Mouse (Mus musculus) regulatory T cell (primary cell): ENCODE results near the gene Syp.

Experiments
- in situ Hi-C: fragments of 300-600 bp; cut with MboI, MseI; formaldehyde crosslinking; loops from one replicate; pipeline ENCODE4 v1.15.1; 2025; ENCODE audit warnings: high pct_unique_total_duplicates

Gene Syp

DNA sequence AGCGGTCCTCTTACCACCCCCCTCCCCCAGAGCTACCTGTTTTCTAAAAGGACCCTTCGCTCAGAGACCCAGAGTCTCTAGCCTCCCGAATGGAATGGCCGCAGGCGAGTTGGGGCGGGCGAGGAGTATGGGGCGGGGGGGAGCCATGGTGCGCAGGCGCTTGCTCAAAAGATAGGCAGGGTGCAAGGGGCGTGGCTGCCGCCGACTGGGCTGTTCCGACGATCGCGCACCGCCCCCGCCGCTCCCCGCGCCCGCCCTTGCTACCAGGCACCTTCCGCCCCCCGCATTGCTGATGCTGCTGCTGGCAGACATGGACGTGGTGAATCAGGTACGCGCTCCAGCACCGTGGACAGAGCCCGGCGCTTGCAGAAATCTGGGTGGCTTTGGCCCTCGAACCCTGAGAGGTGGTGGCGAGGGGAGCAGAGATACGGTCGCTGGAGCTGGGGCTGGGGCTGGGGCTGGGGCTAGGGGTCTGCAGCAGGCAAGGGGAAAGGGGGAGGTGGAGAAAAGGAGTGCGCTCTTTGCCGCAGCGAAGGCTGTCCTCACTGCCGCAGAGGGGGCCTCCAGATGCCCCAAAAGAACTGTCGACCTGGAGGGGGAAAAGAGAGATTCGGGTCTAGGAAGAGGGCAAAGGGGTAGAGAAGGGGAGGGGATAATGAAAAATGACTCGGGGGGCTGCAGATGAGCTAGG lies at the start of gene Syp:
Syp (plus strand) TSS at position 71 of the 691 bp plus-strand sequence.
- in situ Hi-C loops = no loop called here

GRCm38 (mm10) chrX:7595371-7595770 lies 42.9 kb upstream of the Syp start:
- in situ Hi-C loops = no loop called here

DNA sequence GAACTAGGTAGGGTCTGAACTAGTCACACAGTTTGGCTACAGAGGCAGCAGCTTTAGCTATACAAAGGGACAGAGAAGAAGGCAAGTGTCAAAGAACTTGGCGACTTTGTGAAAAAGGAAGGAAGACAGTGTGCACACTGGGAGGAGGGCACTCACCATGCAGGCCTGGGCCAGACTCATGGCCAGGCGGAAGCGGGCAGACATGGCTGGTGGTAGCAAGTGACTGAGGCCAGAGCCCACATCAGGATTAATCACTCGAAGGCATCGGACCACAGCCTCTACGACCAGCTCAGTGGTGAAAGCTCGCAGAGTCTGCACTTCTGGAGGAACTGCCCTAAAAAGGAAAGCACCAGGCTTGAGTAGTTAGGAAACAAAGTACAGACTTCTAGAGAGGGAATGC lies 34.3 kb upstream of the Syp start:
- in situ Hi-C loops = no loop called here

DNA sequence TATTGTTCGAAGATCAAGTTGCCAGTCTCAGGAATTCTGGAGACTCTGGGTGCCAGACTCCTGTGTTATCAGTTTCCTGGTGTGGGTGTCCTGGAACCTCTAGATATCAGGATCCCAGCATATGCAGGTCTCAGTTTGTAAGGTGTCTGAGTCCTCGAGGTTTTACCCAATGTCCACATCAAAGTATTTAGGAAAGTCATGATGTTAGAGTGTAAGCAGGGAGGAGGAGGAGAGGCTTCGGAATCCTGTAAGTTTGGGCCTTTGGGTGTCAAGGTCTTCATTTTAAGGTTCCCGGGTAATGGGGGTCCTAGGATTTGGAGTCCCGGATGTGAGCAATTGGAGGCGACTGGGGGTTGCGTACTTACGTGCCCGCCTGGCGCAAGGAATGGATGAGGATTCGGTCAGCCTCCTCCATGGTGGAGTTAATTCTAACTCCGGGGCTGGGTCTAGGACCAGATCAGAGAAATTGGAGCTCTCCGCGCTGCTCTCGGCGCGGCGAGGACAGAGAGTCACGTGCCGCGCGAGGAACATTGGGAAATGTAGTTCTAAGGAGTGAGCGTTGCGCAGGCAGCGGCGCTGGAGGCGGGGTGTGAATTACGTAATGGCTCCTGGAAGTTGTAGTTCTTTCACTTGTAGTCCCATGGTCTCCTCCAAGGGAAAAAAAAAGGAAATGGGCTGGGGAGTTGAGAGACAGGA lies 33.2 kb upstream of the Syp start, which contains the start of gene Ccdc22:
Ccdc22 (minus strand) TSS at position 639 of the 696 bp plus-strand sequence.
- in situ Hi-C loops = no loop called here

DNA sequence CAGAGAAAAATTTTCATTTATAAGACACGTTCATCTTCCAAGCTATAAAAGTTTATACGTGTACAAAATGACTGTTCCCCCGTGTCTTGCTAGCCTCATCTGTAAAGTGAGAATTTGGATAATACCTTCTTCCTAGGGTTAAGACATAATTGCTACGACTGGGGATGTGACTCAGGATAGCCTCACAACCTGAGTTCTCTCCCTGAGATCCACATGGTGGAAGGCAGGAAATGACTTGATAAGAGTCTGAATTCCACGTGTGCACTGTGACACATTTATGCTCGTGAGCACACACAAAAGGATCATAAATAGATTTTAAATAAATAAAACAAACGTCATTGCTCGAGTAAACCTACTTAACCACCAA lies 32.7 kb upstream of the Syp start:
- in situ Hi-C loops = no loop called here

DNA sequence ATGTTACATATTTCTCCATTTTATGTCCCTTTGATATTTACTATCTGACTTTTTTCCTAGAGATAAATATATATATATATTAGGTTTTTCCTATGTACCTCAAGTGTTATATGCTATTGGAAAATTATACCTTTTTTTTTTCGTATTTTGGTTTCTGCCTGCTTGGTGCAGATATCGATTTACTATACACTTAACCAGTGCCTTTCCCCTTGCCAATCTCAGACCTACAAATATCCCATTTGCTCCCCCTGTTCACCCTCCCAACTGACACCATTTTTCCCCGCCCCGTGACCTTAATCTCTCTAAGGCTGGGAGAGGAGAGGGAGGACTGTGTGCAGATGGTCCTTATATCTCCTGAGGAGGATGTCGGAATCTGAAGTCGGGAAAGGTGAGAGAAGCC lies 31.5 kb upstream of the Syp start, which contains the start of gene Cacna1f:
Cacna1f (plus strand) TSS at position 301 of the 400 bp plus-strand sequence.
- in situ Hi-C loops = no loop called here

- in situ Hi-C loops = no loop called here
Observed at GRCm38 (mm10) chrX:7610035-7610434, 28.2 kb upstream of the Syp start.

GRCm38 (mm10) chrX:7610536-7611258 lies 27.6 kb upstream of the Syp start:
- in situ Hi-C loops = no loop called here

GRCm38 (mm10) chrX:7617889-7618551 lies 20.3 kb upstream of the Syp start:
- in situ Hi-C loops = no loop called here

DNA sequence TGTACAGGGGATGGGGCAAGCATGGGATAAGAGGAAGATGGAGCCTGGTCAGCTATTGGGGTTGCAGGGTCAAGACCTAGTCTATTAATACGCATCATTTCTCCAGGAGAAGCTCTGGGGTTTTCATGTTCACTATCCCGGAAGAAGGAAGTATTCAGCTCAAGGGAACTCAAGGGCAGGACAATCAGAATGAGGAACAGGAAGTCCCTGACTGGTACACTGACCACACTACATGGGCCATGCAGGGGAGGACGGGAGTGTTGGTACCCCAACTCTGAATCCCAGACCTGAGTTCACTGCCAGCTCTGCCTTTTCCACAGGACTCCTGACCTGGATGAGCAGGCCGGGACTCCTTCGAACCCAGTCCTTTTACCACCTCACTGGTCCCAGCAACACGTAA lies 5.7 kb upstream of the Syp start:
- in situ Hi-C loops = no loop called here

GRCm38 (mm10) chrX:7635101-7635500 lies 3.2 kb upstream of the Syp start:
- in situ Hi-C loops = no loop called here

- in situ Hi-C loops = no loop called here
Observed at GRCm38 (mm10) chrX:7639536-7640325, 1.5 kb downstream of the Syp start.

DNA sequence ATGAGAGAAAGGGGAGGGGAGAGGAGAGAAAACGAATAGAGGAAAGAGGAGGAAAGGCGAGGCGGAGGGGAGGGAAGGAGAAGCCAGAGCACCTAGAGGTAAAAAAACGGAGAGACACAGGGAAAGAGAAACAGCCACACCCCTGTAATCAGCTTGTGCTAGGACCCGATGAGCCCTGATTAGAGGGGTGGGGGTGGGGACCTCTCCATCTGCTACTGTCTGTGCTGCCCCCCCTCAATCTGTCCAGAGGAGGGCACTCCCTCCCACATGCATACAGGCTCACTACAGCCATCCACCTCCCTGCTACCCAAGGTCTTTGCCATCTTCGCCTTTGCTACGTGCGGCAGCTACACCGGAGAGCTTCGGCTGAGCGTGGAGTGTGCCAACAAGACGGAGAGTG lies 2.5 kb downstream of the Syp start:
- in situ Hi-C loops = no loop called here

GRCm38 (mm10) chrX:7645349-7645748 lies 7.1 kb downstream of the Syp start:
- in situ Hi-C loops = loop anchor here (5.0 kb wide), 1 partner anchor 173 kb away; no protein-coding TSS in a partner anchor

GRCm38 (mm10) chrX:7648671-7649304 lies 10.5 kb downstream of the Syp start:
- in situ Hi-C loops = loop anchor here (5.0 kb wide), 1 partner anchor 176 kb away; no protein-coding TSS in a partner anchor

- in situ Hi-C loops = no loop called here
Observed at GRCm38 (mm10) chrX:7657221-7657639, 19.0 kb downstream of the Syp start, which contains the start of gene Prickle3. Gene Prickle3 (plus strand): TSS chrX:7657260.

GRCm38 (mm10) chrX:7658031-7658784 lies 19.9 kb downstream of the Syp start:
- in situ Hi-C loops = no loop called here

DNA sequence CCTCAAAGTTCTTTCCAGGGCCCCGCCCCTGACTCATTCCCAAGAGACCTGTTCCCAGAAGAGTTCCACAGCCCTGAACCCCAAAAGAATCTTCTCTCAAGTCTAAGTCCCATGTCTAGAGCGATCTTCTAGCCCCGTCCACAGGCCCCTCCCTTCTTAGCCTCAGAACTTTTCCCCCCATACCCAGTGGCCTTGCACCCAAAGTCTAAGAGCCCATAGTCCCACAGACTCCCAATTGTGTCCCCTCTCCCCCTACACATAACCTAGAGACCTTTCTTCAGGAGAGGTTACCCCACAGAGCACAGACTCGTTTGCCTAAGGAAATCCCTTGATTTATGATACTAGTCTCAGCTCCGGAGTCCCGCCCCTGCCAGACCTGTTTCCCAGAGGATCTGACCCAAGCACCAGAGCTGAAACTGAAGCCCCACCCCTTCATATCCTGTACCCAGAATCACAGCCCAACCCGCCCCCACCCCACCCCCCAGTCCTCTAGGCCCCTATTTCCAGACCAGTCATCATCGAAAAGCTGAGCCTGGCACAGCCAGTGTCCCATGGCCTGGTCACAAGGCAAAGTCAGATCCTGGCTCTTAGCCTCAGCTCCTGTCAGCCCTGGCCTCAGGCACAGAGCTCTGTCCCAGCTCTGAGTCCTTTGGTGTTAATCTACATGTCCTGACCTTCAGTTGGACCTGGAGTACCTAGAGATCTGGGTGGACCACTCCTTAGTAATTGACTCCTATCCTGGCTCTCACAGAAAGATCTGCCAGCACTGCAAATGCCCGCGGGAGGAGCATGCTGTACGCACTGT lies 20.7 kb downstream of the Syp start:
- in situ Hi-C loops = no loop called here

GRCm38 (mm10) chrX:7661086-7661485 lies 22.8 kb downstream of the Syp start:
- in situ Hi-C loops = no loop called here
